Mouse (Mus musculus) heart, embryonic 15.5 days (tissue): ENCODE data around the gene Mb21d2. TPM values are rescaled to one million over a fixed set of nuclear protein-coding genes. Genes with fewer than 3 reads are reported as not detected.

Source experiments
- ATAC-seq: fragments of 200-750 bp; cut with Nextera tagmentation; replicated peaks from 2 replicates; pipeline ENCODE4 v1.8.0; 2017; ENCODE audit warnings: low read depth, moderate TSS enrichment; ENCODE audit not compliant: insufficient number of reproducible peaks, insufficient read depth, low FRiP score
- H3K27ac ChIP-seq: fragments of 300-500 bp; sonication (generic); 2 replicates; pipeline ENCODE4 v1.5.1; 2015; ENCODE audit warnings: mild to moderate bottlenecking, inconsistent platforms
- H3K27me3 ChIP-seq: fragments of 300-500 bp; sonication (generic); 2 replicates; pipeline ENCODE4 v1.6.1; 2015; ENCODE audit warnings: inconsistent platforms
- H3K36me3 ChIP-seq: fragments of 300-500 bp; sonication (generic); 2 replicates; pipeline ENCODE4 v1.6.1; 2015; ENCODE audit warnings: mild to moderate bottlenecking, inconsistent platforms
- H3K4me1 ChIP-seq: fragments of 300-500 bp; sonication (generic); replicated peaks from 2 replicates; pipeline ENCODE4 v1.6.1; 2015; ENCODE audit warnings: inconsistent platforms
- H3K4me2 ChIP-seq: fragments of 300-500 bp; sonication (generic); 2 replicates; pipeline ENCODE4 v1.6.1; 2015; ENCODE audit warnings: inconsistent platforms, mild to moderate bottlenecking, moderate library complexity
- H3K4me3 ChIP-seq: fragments of 300-500 bp; sonication (generic); 2 replicates; pipeline ENCODE4 v1.5.1; 2015; ENCODE audit warnings: mild to moderate bottlenecking, inconsistent platforms
- H3K9ac ChIP-seq: fragments of 300-500 bp; sonication (generic); 2 replicates; pipeline ENCODE4 v1.6.1; 2015; ENCODE audit warnings: mild to moderate bottlenecking, inconsistent platforms
- H3K9me3 ChIP-seq: fragments of 300-500 bp; sonication (generic); replicated peaks from 2 replicates; pipeline ENCODE4 v1.6.1; 2016; ENCODE audit warnings: inconsistent platforms
- WGBS: fragments of 180-500 bp; shearing (Covaris S2); methylation state at CpG from one replicate; pipeline ENCODE4 v1.1.7; 2015; ENCODE audit warnings: mixed read lengths; 5-methylcytosine and 5-hydroxymethylcytosine counted together
- polyA plus RNA-seq: library from polyadenylated mRNA; unstranded; fragments of >200 nt; fragmentation: Nextera tagmentation; extraction: Ambion mirVana; gene quantifications from 2 replicates; pipeline ENCODE4 v1.2.1, GENCODE M21; 2015

Mb21d2 gene
- polyA plus RNA-seq = 3.2 and 3.5 TPM in 2 replicates

GRCm38 (mm10) chr16:28928815-28929685, at the start of gene Mb21d2:
Mb21d2 (minus strand) TSS chr16:28929673.
- H3K9me3 ChIP-seq = no peaks in the 10 kb centered on the region
- peak within 1 kb of the TSS; percentile 92 for H3K27ac ChIP-seq
- peak within 1 kb of the TSS; percentile 97 for H3K4me3 ChIP-seq
- under 1% methylated on average over 73 of the region's 73 CpGs for WGBS
- H3K27me3 ChIP-seq = peaks cover 4% of the 10 kb centered on the region; the same call in 1 of the 2 replicates
- ATAC-seq = peak; percentile 29
- H3K4me1 ChIP-seq = peaks cover 12% of the 10 kb centered on the region
- peak within 1 kb of the TSS; percentile 90 for H3K9ac ChIP-seq
- H3K4me2 ChIP-seq = peak within 1 kb of the TSS; percentile 95
- no peaks in the 10 kb centered on the region for H3K36me3 ChIP-seq

- Histone ChIP-seq H3K4me1 (no peaks in the 10 kb centered on the region), H3K9me3 (no peaks in the 10 kb centered on the region), H3K9ac (no peak overlapping the region), H3K4me2 (no peak overlapping the region), H3K27me3 (no peaks in the 10 kb centered on the region), H3K27ac (no peak overlapping the region), H3K4me3 (no peak overlapping the region), H3K36me3 (no peaks in the 10 kb centered on the region)
- no peak for ATAC-seq
- WGBS = 62% methylated on average over 2 of the region's 2 CpGs
Measured at GRCm38 (mm10) chr16:28966236-28966635, 36.8 kb upstream of the Mb21d2 start.

- Histone ChIP-seq H3K4me2 (no peak overlapping the region), H3K27ac (no peak overlapping the region), H3K4me1 (no peaks in the 10 kb centered on the region), H3K36me3 (no peaks in the 10 kb centered on the region), H3K27me3 (no peaks in the 10 kb centered on the region), H3K9me3 (no peaks in the 10 kb centered on the region), H3K4me3 (no peak overlapping the region), H3K9ac (no peak overlapping the region)
- 66% methylated on average over 4 of the region's 4 CpGs for WGBS
- no peak for ATAC-seq
Measured at GRCm38 (mm10) chr16:28964048-28964447, 34.6 kb upstream of the Mb21d2 start.

- Histone ChIP-seq H3K4me2 (no peak overlapping the region), H3K4me1 (no peaks in the 10 kb centered on the region), H3K9me3 (no peaks in the 10 kb centered on the region), H3K27ac (no peak overlapping the region), H3K9ac (no peak overlapping the region), H3K27me3 (no peaks in the 10 kb centered on the region), H3K4me3 (no peak overlapping the region), H3K36me3 (no peaks in the 10 kb centered on the region)
- ATAC-seq = no peak
Measured at GRCm38 (mm10) chr16:28962987-28963386, 33.5 kb upstream of the Mb21d2 start.

- Histone ChIP-seq H3K4me1 (no peaks in the 10 kb centered on the region), H3K4me2 (no peak overlapping the region), H3K9ac (no peak overlapping the region), H3K27me3 (no peaks in the 10 kb centered on the region), H3K9me3 (no peaks in the 10 kb centered on the region), H3K36me3 (no peaks in the 10 kb centered on the region), H3K27ac (no peak overlapping the region), H3K4me3 (no peak overlapping the region)
- 75% methylated on average over 5 of the region's 5 CpGs for WGBS
- ATAC-seq = no peak
Measured at GRCm38 (mm10) chr16:28949810-28950209, 20.3 kb upstream of the Mb21d2 start.

GRCm38 (mm10) chr16:28943254-28943653, 13.8 kb upstream of the Mb21d2 start:
- Histone ChIP-seq H3K4me2 (no peak overlapping the region), H3K9me3 (no peaks in the 10 kb centered on the region), H3K27ac (no peak overlapping the region), H3K9ac (no peak overlapping the region), H3K27me3 (no peaks in the 10 kb centered on the region), H3K4me3 (no peak overlapping the region), H3K36me3 (no peaks in the 10 kb centered on the region), H3K4me1 (peaks cover 6% of the 10 kb centered on the region; the same call in 1 of the 2 replicates)
- no peak for ATAC-seq
- WGBS = 71% methylated on average over 2 of the region's 2 CpGs

GRCm38 (mm10) chr16:28936181-28936792, 6.8 kb upstream of the Mb21d2 start:
- H3K4me1 ChIP-seq = peaks cover 6% of the 10 kb centered on the region; the same call in 1 of the 2 replicates
- H3K27ac ChIP-seq = no peak overlapping the region
- no peaks in the 10 kb centered on the region for H3K36me3 ChIP-seq
- H3K4me3 ChIP-seq = no peak overlapping the region
- no peak overlapping the region for H3K4me2 ChIP-seq
- no peaks in the 10 kb centered on the region for H3K9me3 ChIP-seq
- H3K27me3 ChIP-seq = no peaks in the 10 kb centered on the region; the same call in 1 of the 2 replicates
- ATAC-seq = no peak
- no peak overlapping the region for H3K9ac ChIP-seq
- 54% methylated on average over 7 of the region's 7 CpGs for WGBS

- H3K4me2 ChIP-seq = no peak overlapping the region
- H3K9ac ChIP-seq = no peak overlapping the region
- no peak for ATAC-seq
- H3K27ac ChIP-seq = no peak overlapping the region
- H3K9me3 ChIP-seq = no peaks in the 10 kb centered on the region
- H3K4me3 ChIP-seq = no peak overlapping the region
- peaks cover 6% of the 10 kb centered on the region; the same call in 1 of the 2 replicates for H3K4me1 ChIP-seq
- H3K36me3 ChIP-seq = no peaks in the 10 kb centered on the region
- H3K27me3 ChIP-seq = no peaks in the 10 kb centered on the region; the same call in 1 of the 2 replicates
- 70% methylated on average over 3 of the region's 3 CpGs for WGBS
Measured at GRCm38 (mm10) chr16:28935701-28936100, 6.2 kb upstream of the Mb21d2 start.

- no peak overlapping the region for H3K27ac ChIP-seq
- no peak overlapping the region for H3K4me3 ChIP-seq
- no peaks in the 10 kb centered on the region for H3K36me3 ChIP-seq
- peaks cover 12% of the 10 kb centered on the region for H3K4me1 ChIP-seq
- ATAC-seq = no peak
- H3K27me3 ChIP-seq = peaks cover 4% of the 10 kb centered on the region; the same call in 1 of the 2 replicates
- H3K9ac ChIP-seq = no peak overlapping the region
- no peaks in the 10 kb centered on the region for H3K9me3 ChIP-seq
- no peak overlapping the region for H3K4me2 ChIP-seq
- whole genome bisulfite sequencing = 70% methylated on average over 2 of the region's 2 CpGs
Measured at GRCm38 (mm10) chr16:28931213-28931612, 1.7 kb upstream of the Mb21d2 start.

GRCm38 (mm10) chr16:28930426-28930825, 953 bp upstream of the Mb21d2 start:
- no peaks in the 10 kb centered on the region for H3K36me3 ChIP-seq
- peaks cover 4% of the 10 kb centered on the region; the same call in 1 of the 2 replicates for H3K27me3 ChIP-seq
- no peak for ATAC-seq
- H3K27ac ChIP-seq = no peak overlapping the region
- WGBS = 25% methylated on average over 5 of the region's 5 CpGs
- peak overlapping the region; percentile 97 for H3K4me3 ChIP-seq
- H3K4me2 ChIP-seq = peak overlapping the region; percentile 95
- H3K9ac ChIP-seq = peak overlapping the region; percentile 90
- H3K9me3 ChIP-seq = no peaks in the 10 kb centered on the region
- H3K4me1 ChIP-seq = peaks cover 12% of the 10 kb centered on the region

- Histone ChIP-seq H3K9me3 (no peaks in the 10 kb centered on the region), H3K27ac (peak overlapping the region; percentile 92), H3K4me1 (peaks cover 12% of the 10 kb centered on the region), H3K27me3 (peaks cover 4% of the 10 kb centered on the region; the same call in 1 of the 2 replicates), H3K4me2 (peak overlapping the region; percentile 95), H3K4me3 (peak overlapping the region; percentile 97), H3K9ac (peak overlapping the region; percentile 90), H3K36me3 (no peaks in the 10 kb centered on the region)
- under 1% methylated on average over 65 of the region's 66 CpGs for WGBS
- peak; percentile 62 for ATAC-seq
Measured at GRCm38 (mm10) chr16:28929686-28930291, 316 bp upstream of the Mb21d2 start.
